Mouse (Mus musculus): ENCODE measurements around the gene Gm37240.

The Gm37240 gene

DNA sequence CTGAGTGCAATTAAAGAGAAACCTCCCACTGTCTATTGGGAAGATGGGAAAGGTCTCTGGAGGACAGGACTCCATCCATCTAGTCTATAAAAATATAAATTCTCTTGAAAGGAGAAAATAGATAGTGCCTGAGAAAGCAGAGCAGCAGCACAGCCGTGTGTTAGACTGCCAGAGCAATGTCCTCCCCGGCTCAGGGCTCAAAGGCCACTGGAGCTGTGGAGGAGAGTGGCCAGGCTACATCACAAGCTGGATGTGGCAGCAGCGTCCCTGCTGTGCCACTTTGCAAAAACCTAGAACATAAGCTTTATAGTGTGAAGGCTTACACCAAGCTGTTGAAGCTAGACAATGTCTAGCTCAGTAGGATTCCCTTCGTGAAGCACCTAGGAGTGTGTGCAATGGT, 138.0 kb downstream of the Gm37240 start:
- DNase-seq (ENCODE audit: inconsistent ontology term), result no peak

DNA sequence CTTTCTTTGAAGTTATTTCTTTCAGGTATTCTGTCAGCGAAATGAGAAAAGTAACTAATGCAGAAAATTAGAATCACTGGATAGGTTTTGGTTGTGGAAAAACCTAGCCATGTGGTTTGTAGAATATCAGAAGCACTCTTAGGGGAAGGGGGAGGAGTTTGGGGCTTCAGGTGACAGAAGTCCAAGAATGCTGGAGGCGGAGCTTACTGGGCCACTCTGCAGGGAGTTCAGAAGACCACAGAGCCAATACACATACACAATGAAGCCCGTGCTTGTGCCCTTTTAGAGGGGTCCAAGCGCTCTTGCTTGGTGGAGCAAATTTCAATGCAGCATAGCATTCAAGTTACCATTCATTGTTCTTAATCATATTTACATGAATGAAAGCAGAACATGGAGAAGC, 138.5 kb downstream of the Gm37240 start:
- DNase-seq (ENCODE audit: inconsistent ontology term), result no peak

DNA sequence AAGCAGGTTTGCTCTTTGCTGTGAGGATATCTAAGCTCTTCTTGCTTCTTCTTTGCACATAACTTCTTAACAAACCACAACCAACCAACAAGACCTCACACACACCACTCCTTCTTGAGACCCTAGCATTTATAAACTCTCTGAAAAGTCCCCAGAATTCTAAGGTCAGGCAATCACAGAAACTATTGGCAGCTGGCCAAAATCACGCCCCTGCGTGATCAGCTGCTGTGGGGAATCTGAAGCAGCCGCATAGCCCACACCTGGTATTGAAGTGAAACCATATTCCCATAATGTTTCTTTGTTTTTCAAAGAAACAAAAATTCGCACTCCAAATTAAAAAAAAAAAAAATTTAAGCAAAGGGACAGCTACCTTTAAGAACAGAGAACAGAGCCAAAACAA, 141.2 kb downstream of the Gm37240 start:
- DNase-seq (ENCODE audit: inconsistent ontology term), result no peak

DNA sequence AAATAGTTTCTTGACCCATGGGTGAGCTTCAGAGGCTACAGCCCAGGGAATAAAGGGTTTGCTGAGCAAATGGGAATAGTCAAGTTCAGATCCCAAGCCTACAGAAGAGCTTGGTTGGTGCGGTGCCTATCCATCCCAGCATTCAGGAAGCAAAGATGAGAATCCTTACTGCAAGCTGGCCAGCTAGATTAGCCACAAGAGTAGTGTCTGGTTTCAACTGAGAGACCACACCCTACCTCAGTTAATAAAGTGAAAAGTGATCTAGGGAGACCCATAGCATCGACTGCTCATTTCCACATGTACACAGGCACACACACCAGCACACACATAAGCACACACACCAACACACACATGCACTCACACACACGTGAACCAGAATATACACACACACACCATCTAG, 145.6 kb downstream of the Gm37240 start:
- DNase-seq (ENCODE audit: inconsistent ontology term), result no peak

DNA sequence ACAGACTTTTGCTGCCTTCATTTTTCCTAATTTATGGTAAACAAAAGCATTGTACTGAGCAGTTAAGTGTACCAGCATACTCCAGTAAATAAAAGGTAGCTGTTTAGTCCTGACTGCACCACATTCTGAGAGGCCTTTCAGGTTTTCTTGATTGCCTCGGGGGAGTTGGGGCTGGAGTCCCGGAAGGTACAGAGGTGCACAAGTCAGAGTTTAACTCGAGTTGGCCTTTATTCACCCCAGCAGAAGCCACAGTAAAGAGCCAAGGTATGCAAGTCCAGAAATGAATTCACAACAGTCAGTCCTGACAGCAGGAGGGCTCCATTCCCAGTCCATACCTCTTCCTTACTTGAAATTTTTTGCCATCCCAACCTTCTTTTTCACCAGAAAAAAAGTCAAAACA, 148.7 kb downstream of the Gm37240 start:
- DNase-seq (ENCODE audit: inconsistent ontology term), result no peak

DNA sequence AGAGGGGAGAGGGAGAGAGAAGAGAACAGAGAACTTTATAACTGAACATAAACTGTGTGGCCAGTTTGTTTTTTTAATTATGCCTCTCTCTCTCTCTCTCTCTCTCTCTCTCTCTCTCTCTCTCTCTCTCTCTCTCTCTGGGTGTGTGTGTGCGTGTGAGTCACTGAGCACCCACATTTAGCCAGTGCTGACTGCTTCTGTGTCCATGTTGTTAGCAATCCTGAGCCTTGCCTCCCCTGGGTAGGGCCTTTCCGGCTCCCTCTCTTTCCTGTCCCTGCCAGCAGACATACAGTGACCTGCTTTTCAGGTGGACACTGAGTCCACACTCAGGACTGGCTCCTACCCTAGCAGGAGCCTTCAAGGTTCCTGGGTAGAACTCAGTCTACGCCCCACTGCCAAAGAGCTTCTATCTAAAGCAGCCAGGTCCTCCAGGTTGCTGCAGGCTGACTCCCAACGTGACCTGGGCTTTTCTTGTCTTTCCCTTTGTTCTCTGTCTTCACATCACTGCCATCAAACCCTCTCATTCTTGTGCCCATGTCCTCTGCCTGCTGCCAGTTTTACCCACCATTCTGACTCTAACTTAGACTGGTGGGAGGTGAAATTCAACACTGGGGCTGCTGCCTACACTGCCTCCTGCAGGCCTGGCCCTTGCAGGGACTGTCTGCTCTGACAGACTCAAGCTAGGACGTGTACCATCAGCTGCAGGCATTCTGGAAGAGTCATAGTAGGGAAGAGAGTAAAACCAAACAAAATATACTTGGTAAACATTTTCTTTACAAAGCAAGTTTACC, 153.2 kb downstream of the Gm37240 start:
- DNase-seq (ENCODE audit: inconsistent ontology term), result no peak

DNA sequence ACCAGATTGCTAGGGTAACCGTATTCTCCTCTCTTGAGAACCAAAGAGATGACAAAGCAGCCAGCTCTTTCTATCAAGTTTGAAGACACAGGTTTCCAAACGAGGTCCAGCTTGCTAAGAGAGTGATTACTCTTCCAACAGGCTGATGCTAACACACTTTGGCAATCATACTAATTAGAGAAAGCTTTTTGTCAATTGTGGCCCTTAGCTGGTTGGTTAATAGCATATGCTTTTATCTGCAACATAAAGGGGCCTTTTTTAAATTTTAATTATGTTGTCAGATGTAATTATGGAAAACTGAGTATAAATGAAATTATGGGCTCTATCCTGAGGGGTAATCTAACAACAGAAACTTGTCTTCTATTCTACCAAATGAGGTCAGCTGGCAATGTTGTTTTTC, 160.1 kb downstream of the Gm37240 start:
- peak; percentile 81 for DNase-seq (ENCODE audit: inconsistent ontology term)

DNA sequence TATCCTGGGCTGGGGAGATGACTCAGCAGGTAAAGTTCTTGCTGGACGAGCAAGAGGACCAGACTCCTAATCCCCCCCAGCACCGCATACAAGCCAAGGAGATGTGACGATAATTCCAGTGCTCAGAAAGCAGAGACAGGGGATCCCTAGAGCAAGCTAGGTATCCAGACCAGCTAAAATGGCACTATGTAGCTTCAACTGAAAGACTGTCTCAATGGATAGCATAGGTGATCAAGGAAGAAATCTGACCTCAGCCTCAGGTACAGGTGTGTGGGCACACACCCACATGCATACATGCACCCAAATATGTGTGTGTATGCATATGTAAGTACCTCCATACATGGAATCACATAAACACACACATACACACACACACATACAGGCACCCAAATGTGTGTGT, 161.3 kb downstream of the Gm37240 start:
- no peak for DNase-seq (ENCODE audit: inconsistent ontology term)

DNA sequence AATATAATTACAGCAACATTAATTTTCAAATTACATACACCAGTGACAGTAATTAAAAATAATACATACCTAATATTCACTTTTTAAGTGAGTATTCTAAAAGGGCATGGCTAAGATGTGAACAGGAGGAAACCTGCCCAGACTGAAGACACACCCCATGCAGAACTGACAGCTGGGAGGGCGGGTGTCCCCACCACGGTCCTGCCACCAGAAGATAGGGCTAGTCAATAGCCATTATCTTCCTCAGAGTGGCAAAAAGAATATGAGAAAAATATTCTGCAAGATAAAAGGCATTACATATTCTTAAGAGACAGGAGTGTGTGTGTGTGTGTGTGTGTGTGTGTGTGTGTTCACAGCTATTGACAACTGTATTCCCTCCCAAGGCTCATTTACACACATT, 162.2 kb downstream of the Gm37240 start:
- DNase-seq (ENCODE audit: inconsistent ontology term), result no peak

DNA sequence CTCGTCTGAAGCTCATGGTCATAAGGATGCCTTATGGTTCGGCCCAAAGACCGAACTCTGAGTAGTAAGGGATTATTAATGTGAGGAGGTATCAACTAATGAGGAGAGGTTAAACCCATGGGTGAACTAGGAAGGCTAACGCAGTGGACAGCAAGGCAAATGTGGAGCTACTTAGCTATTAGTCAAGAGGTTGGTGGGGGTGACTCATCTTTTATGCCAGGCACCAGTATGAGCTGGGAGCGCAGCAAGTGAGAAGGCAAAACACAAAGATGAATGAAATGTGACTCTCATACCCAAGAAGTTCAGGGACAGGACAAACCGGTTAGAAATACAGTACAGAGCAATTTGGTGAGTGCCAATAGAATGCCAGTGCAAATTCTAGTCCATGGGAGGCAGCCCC, 164.7 kb downstream of the Gm37240 start:
- peak; percentile 40 for DNase-seq (ENCODE audit: inconsistent ontology term)

DNA sequence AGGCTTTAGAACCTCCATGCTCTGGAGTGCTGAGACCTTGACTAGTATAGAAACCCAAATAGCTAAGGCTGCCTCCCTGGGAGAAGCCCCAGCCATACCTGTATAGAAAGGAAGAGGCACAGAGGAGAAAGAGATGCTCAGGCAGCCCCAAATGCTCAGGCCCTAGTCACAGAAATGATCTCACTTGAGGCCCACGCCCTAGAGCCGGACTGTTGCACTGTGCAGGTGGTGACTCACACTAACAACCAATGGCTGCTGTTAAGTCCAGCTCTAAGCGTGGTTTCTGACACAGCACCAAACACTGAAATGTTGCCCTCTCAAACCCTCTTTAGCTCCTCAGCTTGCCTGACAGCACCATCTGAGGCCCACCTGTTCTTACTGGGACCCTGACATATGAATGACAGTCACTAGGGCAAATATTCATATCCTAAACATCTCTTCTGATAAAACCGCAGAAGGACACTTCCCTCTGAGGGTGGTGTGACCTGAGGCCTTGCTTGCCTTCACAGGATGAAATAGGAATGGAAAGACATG, 171.5 kb downstream of the Gm37240 start:
- no peak for DNase-seq (ENCODE audit: inconsistent ontology term)

DNA sequence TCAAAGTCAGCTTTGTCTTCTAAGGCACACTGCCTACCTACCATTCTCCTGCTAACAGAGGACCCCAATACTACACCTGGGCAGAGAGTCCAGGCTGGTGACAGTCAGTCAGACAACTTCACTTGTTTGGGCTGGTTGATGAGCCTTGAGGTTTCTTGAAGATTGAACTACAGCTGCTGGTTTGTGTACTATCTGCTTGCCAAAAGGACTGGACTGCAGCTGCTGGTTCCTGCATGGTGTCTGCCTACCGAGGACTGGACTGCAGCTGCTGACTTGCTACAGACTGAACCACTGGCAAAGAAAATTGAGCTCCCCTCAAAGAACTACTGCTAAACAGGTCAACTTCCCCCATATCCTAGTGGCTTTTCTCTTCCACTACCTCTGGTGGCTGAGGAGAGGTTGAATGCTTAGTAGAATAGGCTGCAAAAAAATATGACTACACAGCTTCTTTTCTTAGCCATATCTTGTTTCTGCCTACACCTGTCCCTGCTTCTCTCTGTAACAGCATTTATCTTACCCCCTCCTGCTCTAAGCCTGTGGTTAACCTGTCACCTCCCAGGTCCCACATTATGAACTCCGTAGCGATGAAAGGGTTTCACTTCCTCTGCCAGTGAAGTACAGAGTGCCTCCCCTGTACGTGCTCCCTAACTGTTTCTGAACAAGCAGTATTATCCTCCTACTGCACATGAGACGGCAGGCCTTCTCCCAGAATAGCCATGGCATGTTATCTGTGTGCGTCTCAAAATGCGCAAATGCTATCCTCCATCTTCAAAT, 173.2 kb downstream of the Gm37240 start:
- no peak for DNase-seq (ENCODE audit: inconsistent ontology term)

DNA sequence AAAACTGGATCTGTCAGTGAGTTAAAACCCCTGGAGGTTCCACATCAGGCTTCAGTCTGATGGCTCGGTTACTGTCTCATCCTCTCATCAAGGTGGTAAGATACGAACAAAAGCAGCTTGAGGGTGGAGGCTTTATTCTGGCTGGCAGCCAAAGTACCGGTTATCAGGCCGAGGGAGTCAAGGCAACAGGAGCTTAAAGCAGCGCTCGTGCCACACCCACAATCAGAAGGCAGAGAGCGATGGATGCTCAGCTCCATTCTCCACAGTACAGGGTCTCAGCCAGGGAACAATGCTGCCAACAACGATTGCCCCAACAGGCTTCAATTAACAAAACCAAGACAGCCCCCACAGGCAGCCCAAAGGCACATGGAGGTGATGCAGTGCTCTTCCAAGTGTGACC, 176.6 kb downstream of the Gm37240 start:
- DNase-seq (ENCODE audit: inconsistent ontology term), result no peak

DNA sequence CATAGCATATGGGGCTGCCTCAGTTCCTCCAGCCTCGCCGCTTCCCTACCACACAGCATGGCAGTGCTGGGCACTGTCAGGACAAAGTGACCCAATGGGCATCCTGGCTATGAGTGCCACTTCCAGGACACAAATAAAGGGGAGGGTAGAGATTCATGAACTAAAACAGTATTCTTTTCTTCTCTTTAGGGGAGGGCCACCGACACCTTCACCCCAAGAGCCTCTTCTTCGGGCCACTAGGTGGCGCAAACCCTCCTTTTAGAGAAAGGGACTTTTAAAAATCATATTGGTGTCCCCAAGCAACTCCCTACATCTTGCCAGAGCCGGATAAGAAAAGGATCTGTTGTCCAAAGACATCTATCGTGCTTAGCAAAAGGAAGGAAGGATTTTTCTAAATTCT, 179.9 kb downstream of the Gm37240 start:
- DNase-seq (ENCODE audit: inconsistent ontology term), result peak; percentile 52

DNA sequence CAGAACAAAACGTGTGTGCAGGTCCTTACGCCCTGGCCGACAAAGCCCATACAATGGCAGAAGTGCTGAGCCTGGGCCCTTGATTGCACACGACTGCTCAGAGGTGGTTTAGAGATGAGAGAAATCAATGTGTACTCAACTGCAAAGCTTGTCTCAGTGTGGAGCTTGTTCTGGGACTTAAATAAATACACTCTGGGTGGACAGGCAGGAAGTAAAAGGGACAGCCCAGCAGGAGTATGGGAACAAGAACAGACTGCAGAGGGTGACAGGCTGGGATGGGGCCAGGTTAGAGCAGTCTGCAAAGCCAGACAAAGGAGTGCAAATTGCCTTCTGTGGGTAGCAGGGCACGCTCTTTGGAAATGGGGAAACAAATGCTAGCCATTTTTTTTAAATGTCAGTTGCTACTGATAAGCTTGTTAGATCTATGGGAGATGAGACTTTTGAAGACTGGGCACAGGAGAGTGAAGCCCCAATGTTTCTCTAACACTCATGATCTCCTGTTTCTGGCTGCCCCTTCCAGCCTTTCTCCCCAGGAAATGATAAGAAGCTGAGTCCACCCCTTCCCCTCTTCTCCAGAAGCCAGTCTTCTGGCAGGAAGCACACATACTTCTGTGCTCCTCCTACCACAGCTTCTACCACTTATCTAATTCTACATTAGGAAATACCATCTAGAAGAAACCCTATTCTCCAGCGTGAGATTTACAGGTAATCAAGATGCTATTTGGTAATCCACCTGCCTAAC, 184.0 kb downstream of the Gm37240 start:
- peak; percentile 19 for DNase-seq (ENCODE audit: inconsistent ontology term)

DNA sequence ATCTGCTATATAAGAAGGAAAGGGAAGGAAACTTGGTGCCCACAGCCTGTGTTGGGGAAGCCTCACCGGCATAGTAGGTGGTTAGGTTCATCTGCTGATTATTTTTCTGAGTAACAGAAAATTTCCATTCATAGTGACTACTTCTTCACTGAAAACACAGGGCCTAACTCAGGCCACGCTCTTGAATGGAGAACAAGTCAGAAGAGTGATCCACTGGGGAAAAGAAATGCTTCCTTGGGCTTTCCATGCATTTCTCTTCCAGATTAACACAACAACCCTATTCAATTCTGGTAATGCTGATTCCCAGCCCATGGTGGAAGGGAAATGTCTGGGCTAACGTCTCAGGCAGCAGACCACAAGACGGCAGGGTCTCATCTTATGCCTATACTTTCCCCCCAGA, 188.8 kb downstream of the Gm37240 start:
- DNase-seq (ENCODE audit: inconsistent ontology term), result no peak

DNA sequence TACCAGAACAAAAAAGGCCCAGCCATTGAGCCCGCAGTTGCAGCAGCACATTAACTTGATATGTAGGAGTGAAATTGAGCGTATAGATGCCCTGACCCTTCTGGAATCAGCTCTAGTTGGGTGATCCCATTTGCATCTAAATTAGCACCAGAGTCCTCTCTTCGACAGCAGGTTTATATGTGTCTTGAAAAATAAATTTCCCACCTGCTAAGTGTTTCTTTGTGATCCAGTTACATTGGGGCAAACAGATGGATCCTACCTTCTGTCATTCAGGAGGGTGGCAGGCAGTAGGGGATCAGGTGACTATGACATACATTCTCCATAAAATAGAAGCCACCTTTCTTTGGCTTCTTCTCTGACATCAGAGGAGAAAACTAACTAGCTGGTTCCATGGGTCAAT, 192.3 kb downstream of the Gm37240 start:
- no peak for DNase-seq (ENCODE audit: inconsistent ontology term)

DNA sequence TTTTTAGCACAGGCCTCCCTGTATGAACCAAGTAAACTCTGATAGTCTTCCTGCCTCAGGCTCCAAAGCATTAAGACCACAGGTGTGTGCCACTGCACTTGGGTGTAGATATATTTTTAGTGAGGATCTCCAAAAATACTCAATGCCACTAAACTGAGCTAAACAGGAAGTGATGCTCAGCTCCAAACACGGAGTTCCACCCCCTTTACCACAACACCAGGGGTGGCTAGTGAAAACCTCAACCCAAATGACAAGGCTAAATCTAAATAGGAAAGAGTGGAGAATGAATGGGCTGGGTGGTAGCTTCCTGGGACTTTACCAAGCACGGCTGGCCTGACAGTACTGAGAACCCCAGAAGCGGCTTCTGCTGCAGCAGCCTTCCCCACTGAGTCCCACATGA, 194.3 kb downstream of the Gm37240 start:
- DNase-seq (ENCODE audit: inconsistent ontology term), result no peak

DNA sequence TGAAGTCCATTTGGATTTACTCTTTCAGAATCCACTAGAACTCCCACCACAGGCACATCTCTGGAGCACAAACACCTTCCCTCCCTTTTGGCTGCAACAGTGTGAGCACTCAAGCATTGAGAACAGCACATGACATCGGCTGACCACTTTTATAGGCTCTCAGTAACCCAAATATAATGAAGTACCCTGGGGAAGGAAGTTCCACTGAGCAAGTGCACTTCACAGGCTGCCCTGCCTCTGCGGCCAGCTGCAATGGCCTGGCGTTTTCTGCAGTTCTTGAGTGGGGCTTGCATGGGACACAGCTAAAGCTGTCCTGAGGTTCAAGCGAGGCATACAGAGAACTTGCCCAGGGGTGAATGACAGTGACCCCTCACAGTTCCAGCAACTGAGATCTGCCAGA, 196.2 kb downstream of the Gm37240 start:
- DNase-seq (ENCODE audit: inconsistent ontology term), result no peak

DNA sequence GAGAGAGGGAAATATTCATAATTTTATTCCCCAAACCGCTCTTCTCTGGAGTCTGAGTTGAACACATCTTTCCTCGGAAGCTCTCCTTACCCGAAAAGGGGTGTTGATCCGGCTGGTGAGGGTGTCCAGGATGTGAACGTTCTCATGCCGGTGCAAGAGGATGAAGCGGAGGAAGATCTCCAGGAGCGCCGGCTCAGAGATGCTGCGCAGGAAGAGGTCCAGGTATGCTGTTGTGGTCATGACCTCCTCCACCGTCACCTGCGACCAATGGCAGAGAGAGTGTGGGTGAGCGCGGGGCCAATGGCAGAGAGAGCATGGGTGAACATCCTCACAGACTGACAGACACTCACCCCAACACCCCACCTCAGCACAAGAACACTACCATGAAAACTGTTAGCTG, 199.0 kb downstream of the Gm37240 start:
- DNase-seq (ENCODE audit: inconsistent ontology term), result no peak

DNA sequence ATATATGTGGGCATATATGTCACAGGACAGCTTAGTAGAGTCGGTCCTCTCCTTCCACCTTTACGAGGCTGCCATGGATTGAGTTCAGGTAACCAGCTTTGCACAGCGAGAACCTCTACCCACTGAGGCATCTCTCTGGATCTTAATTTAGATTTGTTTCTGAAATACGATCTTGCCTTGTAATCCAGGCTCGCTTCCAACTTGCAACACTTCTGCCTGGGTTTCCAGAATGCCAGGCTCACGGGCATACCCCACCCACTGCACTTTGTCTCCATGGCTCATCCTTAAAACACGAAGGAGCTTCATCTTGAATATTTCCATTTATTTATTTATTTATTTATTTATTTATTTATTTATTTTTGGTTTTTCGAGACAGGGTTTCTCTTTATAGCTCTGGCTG, 202.0 kb downstream of the Gm37240 start:
- no peak for DNase-seq (ENCODE audit: inconsistent ontology term)

DNA sequence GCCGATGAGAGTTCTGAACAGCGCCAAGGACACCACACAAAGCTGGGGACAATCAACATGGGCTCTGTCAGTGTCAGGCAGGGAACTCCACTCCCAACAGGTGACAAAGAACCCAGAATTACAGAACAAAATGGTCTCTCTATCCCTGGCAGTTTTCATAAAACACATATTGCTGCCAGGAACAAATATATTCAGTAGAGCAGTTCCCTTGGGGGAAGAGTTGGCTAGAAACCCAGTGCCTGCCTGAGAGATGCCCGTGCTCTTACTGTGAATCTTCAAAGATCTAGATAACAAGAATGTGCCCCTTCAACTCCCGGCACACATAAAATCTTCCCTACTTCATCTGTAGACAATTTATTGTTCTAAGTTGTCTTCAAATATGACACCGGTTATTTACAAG, 203.7 kb downstream of the Gm37240 start:
- no peak for DNase-seq (ENCODE audit: inconsistent ontology term)

All from Muller cell, postnatal 12 days (primary cell).